In the genomic region with DNA sequence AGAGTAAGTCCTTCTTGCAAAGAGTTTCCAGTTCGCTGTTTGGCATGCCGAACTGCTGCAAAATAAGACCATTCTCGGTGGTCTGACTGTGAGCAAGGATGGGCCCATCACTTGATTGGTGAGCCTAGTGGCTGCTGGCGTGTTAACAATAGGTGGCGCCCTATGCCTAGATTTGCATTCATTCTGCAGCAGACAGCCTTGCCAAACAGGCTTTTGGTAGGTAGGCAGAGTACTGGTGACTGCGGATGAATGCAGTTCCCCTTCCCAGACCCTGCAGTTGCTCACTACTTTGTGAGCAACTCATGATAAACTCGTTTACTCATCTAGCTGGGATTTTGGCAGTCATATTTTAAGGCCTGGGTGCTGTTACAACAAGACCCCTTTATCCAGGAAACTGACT, we compare ENCODE assay signal across 9 mouse cellular contexts. TPM values are rescaled to one million over a fixed set of nuclear protein-coding genes. Genes with fewer than 3 reads are reported as not detected.
DNase-seq lines count a peak whose midpoint lies in the region; ATAC-seq lines count a peak whose summit lies in the region.
"Had no signal": no experiment of that assay in that cellular context is flagged by ENCODE, and none has a peak within 500 bp of the region (broad histone marks: within the 10 kb centered on the region; RNA-seq: fewer than 3 reads in every experiment).

No protein-coding gene starts in this region.

- no peaks in the 10 kb centered on the region for H3K27me3 ChIP-seq in embryonic facial prominence, embryonic 11.5 days (ENCODE audit: control insufficient read depth, insufficient read depth, low read length)
- H3K27me3 ChIP-seq in intestine, embryonic 14.5 days (replicated peaks; ENCODE audit: control insufficient read depth, insufficient read depth, low read length), result no peaks in the 10 kb centered on the region

- H3K9ac ChIP-seq in embryonic facial prominence, embryonic 11.5 days (replicated peaks; ENCODE audit: low read length), result no peak overlapping the region
- H3K9ac ChIP-seq in intestine, embryonic 14.5 days (ENCODE audit: low read length), result no peak overlapping the region

- no peak overlapping the region for H3K4me3 ChIP-seq in embryonic facial prominence, embryonic 11.5 days (ENCODE audit: low read depth, low read length)
- no peak overlapping the region for H3K4me3 ChIP-seq in intestine, embryonic 14.5 days (ENCODE audit: low read depth, low read length)

- peak; percentile 18 for DNase-seq in adrenal gland, adult 2 months
- DNase-seq in adrenal gland, postnatal 4 days (ENCODE audit: low spot score in 2 of 2), result no peak
- peak; percentile 76 for DNase-seq in MEL-GATA-1-ER (ENCODE audit: extremely low read depth, low read depth)
- DNase-seq in embryonic facial prominence, embryonic 11.5 days (ENCODE audit: low spot score), result peak; percentile 70
- DNase-seq in intestine, embryonic 14.5 days (ENCODE audit: low spot score), result peak; percentile 75
- peak; percentile 60 to 68 for DNase-seq in layer of hippocampus, postnatal 36 days
- DNase-seq in mesoderm, embryonic 11.5 days (ENCODE audit: low read depth, low spot score), result peak; percentile 60
- DNase-seq in thymus, postnatal 25 days, result peak; percentile 27

- no peaks in the 10 kb centered on the region for H3K36me3 ChIP-seq in embryonic facial prominence, embryonic 11.5 days (replicated peaks; ENCODE audit: control insufficient read depth, insufficient read depth, low read depth, low read length)
- H3K36me3 ChIP-seq in intestine, embryonic 14.5 days (ENCODE audit: control insufficient read depth, insufficient read depth, low read length), result no peaks in the 10 kb centered on the region

- WGBS in embryonic facial prominence, embryonic 11.5 days, result 23% methylated on average over 7 of the region's 7 CpGs
- 26% methylated on average over 7 of the region's 7 CpGs for WGBS in intestine, embryonic 14.5 days

- no peaks in the 10 kb centered on the region for H3K4me1 ChIP-seq in embryonic facial prominence, embryonic 11.5 days (ENCODE audit: control insufficient read depth, insufficient read depth, low read length)
- H3K4me1 ChIP-seq in intestine, embryonic 14.5 days (replicated peaks; ENCODE audit: control insufficient read depth, insufficient read depth, low read length), result no peaks in the 10 kb centered on the region

- no peak overlapping the region for H3K27ac ChIP-seq in embryonic facial prominence, embryonic 11.5 days (replicated peaks; ENCODE audit: low read depth, low read length)
- H3K27ac ChIP-seq in intestine, embryonic 14.5 days (ENCODE audit: low read depth), result no peak overlapping the region

- no peaks in the 10 kb centered on the region for H3K9me3 ChIP-seq in embryonic facial prominence, embryonic 11.5 days (replicated peaks; ENCODE audit: control insufficient read depth, low read length)
- 0 out of 2 replicates have a peak, but pooled peaks cover 5% of the 10 kb centered on the region for H3K9me3 ChIP-seq in intestine, embryonic 14.5 days (ENCODE audit: control insufficient read depth, low read length)

- no peak for ATAC-seq in embryonic facial prominence, embryonic 11.5 days (replicated peaks; ENCODE audit: insufficient number of reproducible peaks, low FRiP score, low TSS enrichment, low read depth)
- no peak; the same call in 1 of the 2 replicates for ATAC-seq in intestine, embryonic 14.5 days (replicated peaks; ENCODE audit: low FRiP score, low TSS enrichment, low read depth)

- H3K4me2 ChIP-seq in embryonic facial prominence, embryonic 11.5 days (ENCODE audit: low read depth, low read length), result no peak overlapping the region
- no peak overlapping the region for H3K4me2 ChIP-seq in intestine, embryonic 14.5 days (ENCODE audit: low read length)

RNA-seq across cellular contexts. Expression of a gene that starts 20.4 kb away (rescaled TPM):
- not detected for total RNA-seq in adrenal gland, adult 2 months (2021)
- not detected in 2 replicates for polyA plus RNA-seq in adrenal gland, adult 2 months (2012; rRNA removed)
- total RNA-seq in adrenal gland, postnatal 4 days (2021), result not detected
- polyA plus RNA-seq in embryonic facial prominence, embryonic 11.5 days (2014; fragmentation: Nextera tagmentation; extraction: Ambion mirVana), result not detected in 2 replicates
- polyA plus RNA-seq in intestine, embryonic 14.5 days (2014; fragmentation: Nextera tagmentation; extraction: Ambion mirVana), result not detected in 2 replicates
- not detected for total RNA-seq in layer of hippocampus, postnatal 36 days (2021)
- polyA plus RNA-seq: heart, embryonic 14.5 days had no signal

RNA-seq across cellular contexts. Expression of a gene that starts 41.2 kb away (rescaled TPM):
- total RNA-seq in adrenal gland, adult 2 months (2021), result not detected
- polyA plus RNA-seq in adrenal gland, adult 2 months (2012; rRNA removed), result not detected in 2 replicates
- total RNA-seq in adrenal gland, postnatal 4 days (2021), result not detected
- not detected in 2 replicates for polyA plus RNA-seq in embryonic facial prominence, embryonic 11.5 days (2014; fragmentation: Nextera tagmentation; extraction: Ambion mirVana)
- polyA plus RNA-seq in intestine, embryonic 14.5 days (2014; fragmentation: Nextera tagmentation; extraction: Ambion mirVana), result 3.9 and 4.9 TPM in 2 replicates
- total RNA-seq in layer of hippocampus, postnatal 36 days (2021), result not detected

Comparison
In these comparisons a context has a peak if more than half of its experiments do, and no peak if none do; other contexts are left out.
1. DNase-seq: peak in adrenal gland, adult 2 months (single experiment), MEL-GATA-1-ER (single experiment), embryonic facial prominence, embryonic 11.5 days (single experiment), intestine, embryonic 14.5 days (single experiment), layer of hippocampus, postnatal 36 days (2 of 2), mesoderm, embryonic 11.5 days (single experiment) and thymus, postnatal 25 days (single experiment); none in adrenal gland, postnatal 4 days (0 of 2).